Mouse (Mus musculus) layer of hippocampus, postnatal 25 days (tissue): ENCODE measurements around the gene Erv3. TPM values are rescaled to one million over a fixed set of nuclear protein-coding genes. Genes with fewer than 3 reads are reported as not detected.

Experiments
- DNase-seq, 2 experiments: peaks; one replicate each; pipeline ENCODE4 v3.0.0; 2022; ENCODE audit warnings: mixed read lengths in 2 of 2, low spot score in 1 of 2; ENCODE audit errors: extremely low spot score in 1 of 2
- total RNA-seq, 2 experiments: library from RNA; stranded (reverse); gene quantifications; 2 replicates each; pipeline ENCODE4 v1.2.3; 2021

Gene Erv3
- total RNA-seq: under 1 TPM in 1 of 2 experiments, not detected in 1; 0.30 TPM

- DNase-seq: no peak
These were observed at the start of gene Erv3 for GRCm38 (mm10) chr2:131859721-131860120. TSS of gene Erv3 (minus strand) at chr2:131859747.

DNA sequence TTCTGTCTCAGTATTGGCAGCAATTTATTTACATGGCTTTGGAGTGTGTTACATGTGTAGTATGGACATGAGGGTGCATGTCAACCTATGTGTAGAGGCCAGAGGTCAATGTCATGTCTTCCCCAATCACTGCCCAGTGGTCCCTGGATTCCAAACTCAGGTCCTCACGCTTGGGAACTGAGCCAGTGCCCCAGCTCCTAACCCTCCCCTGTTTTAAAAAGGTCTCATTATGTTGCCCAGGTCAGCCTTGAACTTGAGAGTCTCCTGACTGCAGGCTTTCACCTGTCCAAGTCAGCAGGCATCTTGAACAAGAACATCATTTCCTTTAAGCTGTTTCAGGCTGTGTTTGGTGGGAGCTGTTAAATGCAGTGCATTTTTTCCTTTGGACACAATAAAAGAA lies 49.4 kb upstream of the Erv3 start:
- no peak for DNase-seq

- no peak for DNase-seq
These were observed 48.9 kb upstream of the Erv3 start for GRCm38 (mm10) chr2:131908351-131908861.

GRCm38 (mm10) chr2:131907311-131907710 lies 47.8 kb upstream of the Erv3 start:
- DNase-seq: no peak

- DNase-seq: no peak
These were observed 47.3 kb upstream of the Erv3 start for GRCm38 (mm10) chr2:131906846-131907245.

- DNase-seq: no peak
These were observed 46.7 kb upstream of the Erv3 start for GRCm38 (mm10) chr2:131906266-131906665.

GRCm38 (mm10) chr2:131905776-131906175 lies 46.2 kb upstream of the Erv3 start:
- DNase-seq: no peak

DNA sequence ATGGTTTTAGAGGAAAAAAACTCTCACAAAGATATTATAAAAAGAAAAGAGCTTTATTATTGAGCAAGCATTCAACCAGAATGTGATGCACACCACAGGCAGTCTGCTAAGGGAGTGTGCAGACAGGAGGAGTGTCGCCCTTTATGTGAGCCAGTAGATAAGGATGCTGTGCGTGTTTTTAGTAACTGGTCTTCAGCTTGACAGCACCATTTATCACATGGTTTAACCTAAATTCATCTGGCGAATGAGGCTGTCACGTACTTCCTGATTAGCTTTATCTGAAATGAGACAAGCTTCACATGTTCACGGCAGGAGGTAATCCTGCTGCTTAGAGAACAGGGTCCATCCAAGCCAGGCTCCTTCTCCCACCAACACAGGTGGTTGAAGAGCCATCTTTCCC lies 45.5 kb upstream of the Erv3 start:
- no peak for DNase-seq

GRCm38 (mm10) chr2:131902867-131903266 lies 43.3 kb upstream of the Erv3 start:
- DNase-seq: no peak

DNA sequence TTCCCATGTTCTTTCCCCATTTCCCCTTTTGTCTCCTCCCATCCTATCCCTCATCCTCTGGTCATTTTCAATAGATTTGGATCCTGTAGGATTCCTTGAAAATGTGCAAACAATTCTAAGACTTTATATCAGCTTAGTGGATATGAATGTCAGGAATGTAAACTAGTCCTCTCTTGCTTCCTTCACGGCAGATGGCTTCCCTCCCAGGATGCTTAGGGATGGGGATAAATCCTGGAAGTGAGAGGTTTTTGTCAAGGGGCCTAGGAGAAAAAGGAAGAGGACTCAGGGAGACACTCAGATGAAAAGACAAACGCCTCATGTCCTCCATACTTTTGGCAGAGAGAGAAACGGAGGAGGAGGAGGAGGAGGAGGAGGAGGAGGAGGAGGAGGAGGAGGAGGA lies 42.9 kb upstream of the Erv3 start:
- no peak for DNase-seq

GRCm38 (mm10) chr2:131897336-131898109 lies 38.0 kb upstream of the Erv3 start:
- DNase-seq: no peak

GRCm38 (mm10) chr2:131896011-131896410 lies 36.5 kb upstream of the Erv3 start:
- no peak for DNase-seq

- no peak for DNase-seq
These were observed 35.6 kb upstream of the Erv3 start for GRCm38 (mm10) chr2:131895106-131895505.

GRCm38 (mm10) chr2:131892534-131892933 lies 33.0 kb upstream of the Erv3 start:
- no peak for DNase-seq

DNA sequence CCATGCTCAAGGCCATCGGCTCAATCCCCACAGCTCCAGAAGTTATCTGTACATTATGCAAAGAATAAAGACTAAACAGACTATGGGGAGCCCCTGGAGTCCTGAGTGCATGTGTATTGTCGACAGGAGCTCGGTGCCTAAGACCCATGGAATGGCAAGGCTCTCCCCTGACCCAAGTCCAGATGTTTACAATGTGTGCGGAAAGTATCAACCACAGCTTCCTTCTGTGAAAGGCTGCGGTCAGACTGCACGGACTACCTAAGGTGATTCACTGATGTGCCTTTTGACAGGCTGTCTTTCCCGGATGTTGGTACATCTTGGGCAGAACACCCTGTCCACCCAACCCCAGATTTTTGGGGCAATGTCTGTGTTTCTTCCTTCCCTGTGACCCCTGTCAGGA lies 28.7 kb upstream of the Erv3 start:
- no peak for DNase-seq

DNA sequence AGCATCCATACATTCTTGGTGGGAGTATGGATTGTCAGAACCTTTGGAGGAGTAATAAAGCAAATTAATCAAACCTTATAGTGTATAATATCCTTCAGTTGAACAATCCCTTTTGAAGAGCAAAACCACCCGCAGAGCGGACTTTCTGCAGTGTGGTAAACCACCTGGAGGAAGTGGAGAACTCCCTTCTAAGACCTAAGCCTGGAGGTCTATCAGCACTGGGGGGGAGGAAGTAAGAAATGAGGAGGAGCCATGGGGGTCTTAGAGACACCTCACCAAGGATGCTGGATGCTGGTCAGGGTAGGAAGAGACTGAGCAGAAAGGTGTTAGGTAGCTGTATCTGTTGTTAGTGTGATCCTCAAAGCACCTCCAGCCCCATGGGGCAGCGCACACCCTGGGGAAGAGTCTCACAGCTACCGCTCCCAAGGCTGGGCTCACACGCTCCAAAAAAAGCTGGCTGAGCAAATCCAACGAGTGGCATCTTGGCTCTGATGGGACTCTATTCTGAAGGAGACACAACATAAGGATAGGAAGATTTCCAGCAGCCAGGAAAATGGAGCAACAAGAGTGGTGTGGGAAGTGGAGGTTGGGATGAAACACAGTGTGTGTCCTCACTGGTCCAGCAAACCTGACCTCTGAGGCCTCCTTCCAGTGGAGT lies 27.1 kb upstream of the Erv3 start:
- no peak for DNase-seq

- peak in 1 of 2 experiments; percentile 14 for DNase-seq
These were observed 23.6 kb upstream of the Erv3 start for GRCm38 (mm10) chr2:131883136-131883535.

DNA sequence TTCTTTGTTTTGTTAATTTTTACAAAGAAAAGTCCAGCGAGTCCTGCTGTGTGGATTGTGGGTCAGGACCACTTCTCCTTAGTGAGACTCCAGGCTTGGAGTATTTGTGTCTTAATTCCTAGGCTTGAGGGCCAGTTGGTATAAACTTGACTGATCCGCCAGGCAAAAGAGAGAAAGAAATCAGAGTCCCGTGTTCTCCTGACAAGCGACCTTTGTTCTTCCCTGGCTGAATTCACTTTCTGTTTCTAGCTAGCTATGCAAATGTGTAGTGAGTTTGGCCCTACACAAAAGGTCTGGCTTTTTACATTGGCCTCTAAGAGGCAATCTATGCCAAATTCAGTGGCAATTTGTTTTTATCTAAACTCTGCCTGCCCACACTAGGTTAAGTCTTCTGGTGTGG lies 22.2 kb upstream of the Erv3 start:
- DNase-seq: no peak

DNA sequence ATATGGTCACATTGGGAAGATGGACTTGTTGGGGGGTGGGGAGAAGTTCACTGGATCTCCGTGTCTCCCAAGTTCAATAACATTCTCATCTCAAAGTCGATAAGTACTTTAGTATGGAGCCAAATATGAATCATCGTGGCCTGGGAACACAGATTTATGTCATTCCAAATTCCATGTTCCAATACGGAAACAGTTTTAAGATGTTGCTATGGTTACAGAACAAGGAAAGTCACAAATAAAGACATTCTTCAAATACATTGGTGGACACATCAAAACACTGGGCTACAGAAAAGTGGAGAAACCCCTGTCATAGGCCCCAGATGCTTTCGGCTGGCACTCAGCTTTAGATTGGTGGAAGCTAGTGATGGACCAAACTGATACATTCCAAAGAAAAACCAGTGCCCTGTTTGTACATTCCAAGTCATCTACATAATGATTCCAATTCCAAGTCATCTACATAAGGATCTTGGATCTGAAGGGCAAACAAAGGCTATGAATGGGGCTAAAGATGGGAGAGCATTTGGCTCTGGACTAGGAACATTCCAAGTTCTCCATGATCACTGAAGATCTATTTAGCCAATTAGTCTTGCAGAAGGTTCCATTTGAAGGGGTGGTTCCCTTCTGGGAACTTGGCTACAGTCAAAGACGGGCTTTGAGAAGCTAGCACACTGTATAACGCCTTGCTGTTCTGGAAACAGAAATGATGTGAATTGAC lies 17.2 kb upstream of the Erv3 start:
- no peak for DNase-seq

GRCm38 (mm10) chr2:131873376-131873775 lies 13.8 kb upstream of the Erv3 start:
- DNase-seq: no peak

DNA sequence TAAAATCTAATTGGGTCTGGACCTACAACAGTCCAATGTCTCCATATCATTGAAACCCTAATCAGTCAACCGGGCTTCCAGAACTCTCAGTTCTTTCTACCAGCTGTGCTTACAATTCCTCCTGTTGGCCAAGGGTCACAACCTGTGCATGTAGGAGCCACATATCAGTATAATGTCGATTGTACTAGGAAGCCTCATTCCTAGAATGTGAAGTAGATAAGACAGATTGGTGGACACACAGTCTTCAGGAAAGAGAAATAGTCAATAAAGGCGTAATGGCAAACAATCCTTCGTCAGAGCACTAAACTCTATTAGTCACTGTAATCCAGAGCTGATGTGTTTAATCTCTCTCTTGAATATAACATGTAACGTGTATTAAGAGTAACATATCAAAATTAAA lies 9.4 kb upstream of the Erv3 start:
- no peak for DNase-seq
